Comparison of ENCODE assay signal across 9 mouse cellular contexts in the genomic region with DNA sequence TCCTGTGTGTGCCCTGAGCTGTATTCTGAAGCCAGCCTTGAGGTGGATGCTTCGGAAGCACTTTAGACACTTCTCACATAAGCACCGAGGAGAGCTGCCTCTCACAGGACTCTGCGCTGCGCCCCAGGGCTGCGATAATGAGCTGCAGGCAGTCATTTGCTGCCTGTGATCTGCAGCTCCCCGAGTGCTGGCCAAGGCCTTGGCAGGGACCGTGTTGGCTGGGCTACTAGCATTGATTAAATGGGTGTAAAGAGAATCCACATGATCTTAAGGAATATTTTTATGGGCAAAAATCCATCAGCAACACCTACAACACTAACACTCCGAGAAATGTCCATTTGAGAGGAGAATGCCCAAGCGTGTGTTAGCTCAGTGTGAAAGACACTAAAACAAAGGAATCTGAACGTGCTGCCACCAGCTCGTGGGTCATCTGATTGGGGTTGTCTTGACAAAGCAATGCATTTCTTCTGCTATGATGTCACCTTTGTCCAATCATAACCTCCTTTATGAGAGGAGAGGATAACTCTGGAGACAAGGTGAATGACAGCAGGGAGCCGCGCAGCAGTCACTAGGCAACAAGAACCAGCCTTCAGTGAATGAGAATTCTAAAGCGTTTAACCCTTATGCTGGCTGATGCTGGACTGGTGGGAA. TPM values are rescaled to one million over a fixed set of nuclear protein-coding genes. Genes with fewer than 3 reads are reported as not detected.
A peak's percentile ranks its signal among the peaks of the same experiment; 100 is the strongest.
DNase-seq lines count a peak whose midpoint lies in the region; ATAC-seq and TF ChIP-seq lines count a peak whose summit lies in the region.
"Had no signal": no experiment of that assay in that cellular context is flagged by ENCODE, and none has a peak within 500 bp of the region (broad histone marks: within the 10 kb centered on the region; RNA-seq: fewer than 3 reads in every experiment).

No protein-coding gene starts in this region.

- peak overlapping the region; percentile 29 for H3K4me2 ChIP-seq in hindbrain, embryonic 12.5 days (replicated peaks)
- H3K4me2 ChIP-seq: heart, embryonic 15.5 days had no signal

- DNase-seq in cerebellum, adult 11 months, result peak; percentile 56
- DNase-seq in limb, embryonic 10.5 days (ENCODE audit: low spot score), result peak; percentile 29
- DNase-seq in right cerebral cortex, postnatal 25 days, result peak; percentile 38
- no peak for DNase-seq in urinary bladder, postnatal 14 days (ENCODE audit: low spot score)
- DNase-seq in adrenal gland, postnatal 14 days, result no peak
- no peak for DNase-seq in spleen, postnatal 14 days (ENCODE audit: low spot score in 2 of 2)

- ATAC-seq in hindbrain, embryonic 12.5 days (ENCODE audit: low FRiP score), result peak; percentile 91

- H3K27me3 ChIP-seq in hindbrain, embryonic 12.5 days, result no peaks in the 10 kb centered on the region
- no peaks in the 10 kb centered on the region for H3K27me3 ChIP-seq in limb, embryonic 10.5 days (ENCODE audit: low read depth, poor library complexity, severe bottlenecking)
- H3K27me3 ChIP-seq: heart, embryonic 15.5 days had no signal

- 0 out of 2 replicates have a peak overlapping the region, but pooled peaks have one; percentile 1 for H3K4me3 ChIP-seq in cortical plate, adult 2 months (ENCODE audit: insufficient read depth, low read length)
- no peak overlapping the region for H3K4me3 ChIP-seq in hindbrain, embryonic 12.5 days
- H3K4me3 ChIP-seq in limb, embryonic 10.5 days, result no peak overlapping the region
- H3K4me3 ChIP-seq: heart, embryonic 15.5 days had no signal

- no peak overlapping the region for H3K27ac ChIP-seq in cortical plate, adult 2 months (ENCODE audit: insufficient read depth, low read length)
- H3K27ac ChIP-seq in hindbrain, embryonic 12.5 days, result peak overlapping the region; percentile 94
- no peak overlapping the region for H3K27ac ChIP-seq in limb, embryonic 10.5 days
- H3K27ac ChIP-seq: heart, embryonic 15.5 days had no signal

- TF ChIP-seq CTCF in cortical plate, adult 2 months (IDR thresholded peaks at IDR 0.05; ENCODE audit: extremely low read depth, insufficient read depth, low read length), result no peak

- peak overlapping the region; percentile 36; the same call in 1 of the 2 replicates for H3K9ac ChIP-seq in hindbrain, embryonic 12.5 days
- H3K9ac ChIP-seq: heart, embryonic 15.5 days had no signal

- 30% methylated on average over 14 of the region's 14 CpGs for WGBS in hindbrain, embryonic 12.5 days
- WGBS in limb, embryonic 10.5 days, result 81% methylated on average over 14 of the region's 14 CpGs

- no peaks in the 10 kb centered on the region for H3K36me3 ChIP-seq in hindbrain, embryonic 12.5 days
- H3K36me3 ChIP-seq in limb, embryonic 10.5 days, result peaks cover 36% of the 10 kb centered on the region
- H3K36me3 ChIP-seq: heart, embryonic 15.5 days had no signal

- 0 out of 2 replicates have a peak, but pooled peaks have one; percentile 7 for TF ChIP-seq POLR2A in cortical plate, adult 2 months (IDR thresholded peaks at IDR 0.05; ENCODE audit: extremely low read depth, insufficient read depth, low read length)

- H3K9me3 ChIP-seq in hindbrain, embryonic 12.5 days (replicated peaks), result no peaks in the 10 kb centered on the region
- H3K9me3 ChIP-seq in limb, embryonic 10.5 days (replicated peaks), result no peaks in the 10 kb centered on the region
- H3K9me3 ChIP-seq: heart, embryonic 15.5 days had no signal

- H3K4me1 ChIP-seq in cortical plate, adult 2 months (ENCODE audit: control insufficient read depth, insufficient read depth, low read length), result peaks cover 3% of the 10 kb centered on the region; the same call in 1 of the 2 replicates
- H3K4me1 ChIP-seq in hindbrain, embryonic 12.5 days, result peaks cover 17% of the 10 kb centered on the region
- no peaks in the 10 kb centered on the region for H3K4me1 ChIP-seq in limb, embryonic 10.5 days

RNA-seq across cellular contexts. Expression of a gene that starts 35.7 kb away (rescaled TPM):
- 82.2 and 86.6 TPM in 2 replicates for polyA plus RNA-seq in cortical plate, adult 2 months (2012; rRNA removed)
- 25.9 and 28.2 TPM in 2 replicates for polyA plus RNA-seq in hindbrain, embryonic 12.5 days (2016; fragmentation: Nextera tagmentation; extraction: Ambion mirVana)
- 14.2 and 15.9 TPM in 2 replicates for polyA plus RNA-seq in limb, embryonic 10.5 days (2016; fragmentation: Nextera tagmentation; extraction: Ambion mirVana)
- total RNA-seq in adrenal gland, postnatal 14 days (2021), result 36.7 and 42.7 TPM in 2 replicates

RNA-seq across cellular contexts. Expression of a gene that starts 53.7 kb away (rescaled TPM):
- polyA plus RNA-seq in cortical plate, adult 2 months (2012; rRNA removed), result 8.0 and 8.2 TPM in 2 replicates
- polyA plus RNA-seq in hindbrain, embryonic 12.5 days (2016; fragmentation: Nextera tagmentation; extraction: Ambion mirVana), result 13.4 and 15.2 TPM in 2 replicates
- 14.3 and 16.2 TPM in 2 replicates for polyA plus RNA-seq in limb, embryonic 10.5 days (2016; fragmentation: Nextera tagmentation; extraction: Ambion mirVana)
- 21.8 and 27.3 TPM in 2 replicates for total RNA-seq in adrenal gland, postnatal 14 days (2021)

Comparison
In these comparisons a context has a peak if more than half of its experiments do, and no peak if none do; other contexts are left out.
1. DNase-seq: peak in cerebellum, adult 11 months (single experiment), limb, embryonic 10.5 days (single experiment) and right cerebral cortex, postnatal 25 days (single experiment); none in urinary bladder, postnatal 14 days (single experiment), adrenal gland, postnatal 14 days (single experiment) and spleen, postnatal 14 days (0 of 2).